Mouse (Mus musculus): ENCODE data around the gene Cox4i2. TPM values are rescaled to one million over a fixed set of nuclear protein-coding genes. Genes with fewer than 3 reads are reported as not detected.

Cox4i2 gene
- 0.14 TPM for polyA plus RNA-seq (2021)

- CTCF ChIA-PET, result no interaction called here
- in situ Hi-C loops (cut with MboI; ENCODE audit: low pct_unique_long_range_greater_than_20kb), result no loop called here
- ATAC-seq, result no peak
- no peak for DNase-seq (ENCODE audit: low read depth, low spot score)
- POLR2A ChIA-PET, result no interaction called here
- no peaks in the 10 kb centered on the region for H3K27me3 ChIP-seq
- no peak for TF ChIP-seq CTCF (IDR thresholded peaks at IDR 0.05)
These were observed at the start of gene Cox4i2 for GRCm38 (mm10) chr2:152753944-152754711. TSS of gene Cox4i2 (plus strand) at chr2:152754173.

- DNase-seq (ENCODE audit: low read depth, low spot score), result no peak
- ChIA-PET CTCF (no interaction called here), POLR2A (no interaction called here)
- no peaks in the 10 kb centered on the region for H3K27me3 ChIP-seq
- in situ Hi-C loops (cut with MboI; ENCODE audit: low pct_unique_long_range_greater_than_20kb), result loop anchor here (5.0 kb wide), 1 partner anchor 38 kb away; no protein-coding TSS in a partner anchor
- no peak for ATAC-seq
- no peak for TF ChIP-seq CTCF (IDR thresholded peaks at IDR 0.05)
These were observed 49.7 kb upstream of the Cox4i2 start for GRCm38 (mm10) chr2:152704256-152704605.

DNA sequence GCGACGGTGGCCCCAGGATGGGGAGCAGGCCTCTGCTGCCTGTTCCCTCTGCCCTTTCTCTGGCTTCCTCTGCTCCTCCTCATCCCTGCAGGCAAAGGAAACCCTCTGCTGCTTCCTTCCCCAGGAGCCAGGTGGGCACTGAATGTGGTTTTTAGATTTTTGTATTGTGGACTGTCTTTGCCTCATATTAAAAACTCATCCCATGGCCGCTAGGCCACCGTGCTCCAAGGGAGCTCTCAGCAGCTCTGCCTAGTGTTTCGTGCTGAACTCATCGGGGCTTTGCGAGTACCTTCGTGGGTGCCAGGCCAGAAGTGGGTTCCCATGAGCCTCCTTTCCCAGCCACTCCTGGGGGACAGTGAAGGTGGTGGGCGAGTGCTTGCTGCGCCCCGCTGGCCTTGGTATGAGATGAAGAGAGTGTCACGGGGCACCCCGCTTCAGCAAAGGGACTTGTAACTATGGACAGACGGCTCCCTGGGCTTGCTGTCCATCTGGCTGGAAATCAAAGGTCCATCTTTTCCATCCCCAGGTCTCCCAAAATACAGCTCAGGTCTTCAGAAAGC, 49.1 kb upstream of the Cox4i2 start:
- ChIA-PET POLR2A (interaction anchor here (0.9 kb wide), 1 partner anchor 28 kb away, joined by 3 read pairs; no protein-coding TSS in a partner anchor), CTCF (interaction anchor here (1.2 kb wide), 1 partner anchor 9 kb away, joined by 3 read pairs; no protein-coding TSS in a partner anchor)
- no peak for TF ChIP-seq CTCF (IDR thresholded peaks at IDR 0.05)
- DNase-seq (ENCODE audit: low read depth, low spot score), result no peak
- in situ Hi-C loops (cut with MboI; ENCODE audit: low pct_unique_long_range_greater_than_20kb), result loop anchor here (5.0 kb wide), 1 partner anchor 37 kb away; no protein-coding TSS in a partner anchor
- ATAC-seq, result no peak
- no peaks in the 10 kb centered on the region for H3K27me3 ChIP-seq

DNA sequence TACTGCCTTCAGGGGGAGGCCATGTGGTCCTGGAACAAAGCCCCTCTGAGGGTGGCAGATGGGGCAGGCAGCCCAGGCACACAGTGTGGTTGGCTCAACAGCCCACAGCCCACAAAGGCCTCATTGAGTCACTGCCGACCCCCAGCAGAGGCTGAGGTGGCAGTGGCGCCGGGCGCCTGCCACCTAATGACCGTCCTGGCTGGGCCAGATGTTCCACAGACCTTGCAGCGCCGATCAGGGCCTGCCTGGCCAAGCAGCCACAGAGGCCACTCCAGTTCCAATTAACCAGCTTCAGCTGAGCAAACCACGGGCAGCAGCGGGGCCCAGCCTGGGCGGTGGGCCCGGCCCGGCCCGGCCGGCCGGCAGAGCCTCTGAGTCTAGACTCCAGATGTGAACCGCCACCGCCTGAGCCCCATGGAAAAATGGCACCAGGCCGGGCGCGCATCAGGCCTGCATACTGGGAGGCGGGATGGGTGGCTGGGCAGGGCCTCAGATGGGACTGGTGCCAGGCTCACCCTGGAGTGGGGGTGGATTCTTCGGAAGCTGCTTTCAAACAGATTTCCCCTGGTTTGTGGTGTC, 47.9 kb upstream of the Cox4i2 start:
- DNase-seq (ENCODE audit: low read depth, low spot score), result no peak
- TF ChIP-seq CTCF (IDR thresholded peaks at IDR 0.05), result no peak
- in situ Hi-C loops (cut with MboI; ENCODE audit: low pct_unique_long_range_greater_than_20kb), result no loop called here
- no peak for ATAC-seq
- POLR2A ChIA-PET, result no interaction called here
- no peaks in the 10 kb centered on the region for H3K27me3 ChIP-seq
- CTCF ChIA-PET, result interaction anchor here (1.2 kb wide), 1 partner anchor 10 kb away, joined by 3 read pairs; no protein-coding TSS in a partner anchor

GRCm38 (mm10) chr2:152707186-152707585, 46.8 kb upstream of the Cox4i2 start:
- DNase-seq (ENCODE audit: low read depth, low spot score) (no peak), ATAC-seq (no peak)
- ChIA-PET POLR2A (interaction anchor here (1.4 kb wide), 1 partner anchor 9 kb away, joined by 3 read pairs; no protein-coding TSS in a partner anchor), CTCF (no interaction called here)
- no peaks in the 10 kb centered on the region for H3K27me3 ChIP-seq
- in situ Hi-C loops (cut with MboI; ENCODE audit: low pct_unique_long_range_greater_than_20kb), result no loop called here
- TF ChIP-seq CTCF (IDR thresholded peaks at IDR 0.05), result no peak

- ATAC-seq (no peak), DNase-seq (ENCODE audit: low read depth, low spot score) (no peak)
- in situ Hi-C loops (cut with MboI; ENCODE audit: low pct_unique_long_range_greater_than_20kb), result no loop called here
- TF ChIP-seq CTCF (IDR thresholded peaks at IDR 0.05), result no peak
- H3K27me3 ChIP-seq, result no peaks in the 10 kb centered on the region
- ChIA-PET CTCF (interaction anchor here (1.1 kb wide), 1 partner anchor 29 kb away, joined by 3 read pairs; no protein-coding TSS in a partner anchor), POLR2A (interaction anchor here (1.4 kb wide), 1 partner anchor 8 kb away, joined by 3 read pairs; no protein-coding TSS in a partner anchor)
These were observed 46.3 kb upstream of the Cox4i2 start for GRCm38 (mm10) chr2:152707627-152708026.

DNA sequence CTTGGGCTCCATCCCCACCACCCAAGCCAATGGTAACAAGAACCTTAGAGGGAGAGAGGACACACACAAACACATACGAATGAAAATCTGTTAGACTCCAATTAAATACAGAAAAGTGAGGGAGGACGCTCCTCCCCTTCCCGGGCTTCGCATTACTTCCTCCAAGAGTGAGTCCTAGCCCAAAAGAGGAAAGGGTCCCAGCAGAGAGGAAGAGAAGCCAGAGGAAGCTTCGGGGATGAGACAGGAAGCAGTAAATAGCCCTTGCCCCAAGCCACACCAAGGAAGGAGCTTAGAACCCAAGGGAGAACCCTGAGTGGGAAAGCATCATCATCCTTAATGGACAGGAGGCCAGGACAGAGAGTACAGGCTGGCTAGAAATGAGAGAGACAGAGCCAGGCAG, 44.9 kb upstream of the Cox4i2 start:
- TF ChIP-seq CTCF (IDR thresholded peaks at IDR 0.05), result no peak
- in situ Hi-C loops (cut with MboI; ENCODE audit: low pct_unique_long_range_greater_than_20kb), result no loop called here
- DNase-seq (ENCODE audit: low read depth, low spot score), result no peak

GRCm38 (mm10) chr2:152716241-152716772, 37.7 kb upstream of the Cox4i2 start:
- no peak for ATAC-seq

More for the DNA sequence above, 44.9 kb upstream of the Cox4i2 start:
- no peaks in the 10 kb centered on the region for H3K27me3 ChIP-seq
- ATAC-seq, result no peak
- POLR2A ChIA-PET, result no interaction called here
- CTCF ChIA-PET, result interaction anchor here (1.1 to 1.3 kb wide), 2 partner anchors 30 to 58 kb away, joined by 3 to 5 read pairs; no protein-coding TSS in a partner anchor

DNA sequence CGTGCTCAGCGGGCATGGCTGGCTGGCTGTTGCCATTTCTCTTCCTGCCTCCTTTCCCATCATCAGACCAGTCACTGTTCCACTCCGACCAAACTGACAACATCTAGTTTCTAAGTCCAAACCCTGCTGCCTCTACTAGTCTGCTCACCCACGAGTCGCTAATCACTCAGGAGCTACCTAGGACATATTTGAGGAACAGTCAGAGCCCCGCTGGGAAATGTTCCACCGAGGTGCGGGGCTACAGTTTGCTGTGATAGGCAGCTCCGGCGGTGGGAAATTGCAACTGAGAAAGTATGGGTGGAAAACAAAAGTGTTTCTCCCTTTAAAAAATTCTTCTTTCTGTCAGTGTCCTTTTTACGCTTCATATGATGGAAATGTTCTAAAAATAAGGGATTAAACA, 36.3 kb upstream of the Cox4i2 start:
- DNase-seq (ENCODE audit: low read depth, low spot score), result no peak
- ChIA-PET CTCF (no interaction called here), POLR2A (interaction anchor here (1.2 kb wide), 1 partner anchor 19 kb away, joined by 3 read pairs; no protein-coding TSS in a partner anchor)
- no peak for ATAC-seq
- in situ Hi-C loops (cut with MboI; ENCODE audit: low pct_unique_long_range_greater_than_20kb), result no loop called here
- no peaks in the 10 kb centered on the region for H3K27me3 ChIP-seq
- TF ChIP-seq CTCF (IDR thresholded peaks at IDR 0.05), result no peak

More at GRCm38 (mm10) chr2:152716241-152716772, 37.7 kb upstream of the Cox4i2 start:
- in situ Hi-C loops (cut with MboI; ENCODE audit: low pct_unique_long_range_greater_than_20kb), result no loop called here
- ChIA-PET CTCF (no interaction called here), POLR2A (interaction anchor here (1.0 kb wide), 1 partner anchor 9 kb away, joined by 3 read pairs; no protein-coding TSS in a partner anchor)
- DNase-seq (ENCODE audit: low read depth, low spot score), result no peak
- TF ChIP-seq CTCF (IDR thresholded peaks at IDR 0.05), result no peak
- no peaks in the 10 kb centered on the region for H3K27me3 ChIP-seq

- in situ Hi-C loops (cut with MboI; ENCODE audit: low pct_unique_long_range_greater_than_20kb), result no loop called here
- CTCF ChIA-PET, result no interaction called here
- DNase-seq (ENCODE audit: low read depth, low spot score) (no peak), ATAC-seq (no peak)
- H3K27me3 ChIP-seq, result no peaks in the 10 kb centered on the region
- TF ChIP-seq CTCF (IDR thresholded peaks at IDR 0.05), result no peak
- POLR2A ChIA-PET, result interaction anchor here (1.2 kb wide), 1 partner anchor 19 kb away, joined by 3 read pairs; no protein-coding TSS in a partner anchor
These were observed 35.9 kb upstream of the Cox4i2 start for GRCm38 (mm10) chr2:152718076-152718475.

Data from Patski (cell line).